Mouse (Mus musculus) CH12.LX (cell line): ENCODE data around the gene Bms1.

Source experiments
- CTCF ChIP-seq, 2 experiments: IDR thresholded peaks in 1 of 2; conservative IDR thresholded peaks in 1 of 2; 2 replicates each; pipeline ENCODE4 v1.5.1; 2011 to 2012; ENCODE audit warnings: low read depth in 2 of 2, low read length in 2 of 2, improper control_type of control experiment in 1 of 2, inconsistent platforms in 1 of 2, mild to moderate bottlenecking in 1 of 2, moderate library complexity in 1 of 2
- EP300 ChIP-seq: IDR thresholded peaks from 2 replicates; pipeline ENCODE4 v1.6.1; 2011; ENCODE audit warnings: low read length, improper control_type of control experiment
- HCFC1 ChIP-seq: IDR thresholded peaks from 2 replicates; pipeline ENCODE4 v1.6.1; 2012; ENCODE audit warnings: low read depth, mild to moderate bottlenecking, inconsistent platforms, low read length, improper control_type of control experiment
- POLR2A ChIP-seq: IDR thresholded peaks from 2 replicates; pipeline ENCODE4 v1.6.1; 2011; ENCODE audit warnings: low read depth, mild to moderate bottlenecking, improper control_type of control experiment, low read length
- SMC3 ChIP-seq: IDR thresholded peaks from 2 replicates; pipeline ENCODE4 v1.6.1; 2011; ENCODE audit warnings: low read depth, low read length, improper control_type of control experiment
- ZNF384 ChIP-seq: IDR thresholded peaks from 2 replicates; pipeline ENCODE4 v1.6.1; 2012; ENCODE audit warnings: low read depth, low read length, improper control_type of control experiment, inconsistent platforms

GRCm38 (mm10) chr6:118406421-118406820 lies 12.9 kb downstream of the Bms1 start:
- no peak for TF ChIP-seq EP300
- TF ChIP-seq CTCF (conservative IDR thresholded peaks at IDR 0.05 in 1 of 2, IDR thresholded peaks at IDR 0.05 in 1 of 2; ENCODE audit: low read depth in 2 of 2, low read length in 2 of 2), result no peak
- TF ChIP-seq SMC3, result no peak
- no peak for TF ChIP-seq POLR2A
- TF ChIP-seq ZNF384, result no peak
- no peak for TF ChIP-seq HCFC1
